ENCODE assay signal across 19 mouse cellular contexts in the genomic region with DNA sequence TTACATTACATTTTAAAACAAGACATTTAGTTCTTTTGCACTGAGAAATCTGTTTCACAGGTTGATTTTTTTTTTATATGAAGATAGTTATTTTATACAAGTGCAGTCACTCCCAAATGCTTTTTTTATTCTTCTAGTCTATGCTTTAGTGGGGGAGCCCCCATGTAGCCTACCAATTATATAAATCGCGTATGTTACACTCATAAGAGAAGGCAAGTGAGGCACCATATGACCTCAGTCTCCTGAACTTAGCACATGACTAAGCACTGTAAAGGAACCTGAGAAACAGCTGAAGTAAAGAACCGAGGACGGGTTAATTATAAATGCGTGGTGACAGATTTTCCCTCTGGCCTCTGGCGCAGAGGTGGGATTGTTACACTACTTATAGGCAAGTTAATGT. TPM values are rescaled to one million over a fixed set of nuclear protein-coding genes. Genes with fewer than 3 reads are reported as not detected.
DNase-seq lines count a peak whose midpoint lies in the region; ATAC-seq and TF ChIP-seq lines count a peak whose summit lies in the region.
"Had no signal": no experiment of that assay in that cellular context is flagged by ENCODE, and none has a peak within 500 bp of the region (broad histone marks: within the 10 kb centered on the region; RNA-seq: fewer than 3 reads in every experiment).

No protein-coding gene starts in this region.

- H3K27ac ChIP-seq in kidney, adult 2 months (ENCODE audit: insufficient read depth, low read depth, low read length): no peak overlapping the region
- H3K27ac ChIP-seq in left cerebral cortex, adult 2 months: peak overlapping the region; percentile 83
- H3K27ac ChIP-seq in intestine, embryonic 15.5 days: no peak overlapping the region
- peak overlapping the region; percentile 65 for H3K27ac ChIP-seq in stomach, postnatal 0 days (replicated peaks)
- no peak overlapping the region for H3K27ac ChIP-seq in lung, postnatal 0 days (ENCODE audit: low read length)
- H3K27ac ChIP-seq: embryonic facial prominence, embryonic 10.5 days; gastrocnemius, adult 2 months; hindbrain, embryonic 14.5 days; limb, embryonic 13.5 days; liver, embryonic 12.5 days had no signal

- no peak overlapping the region for H3K9ac ChIP-seq in intestine, embryonic 15.5 days
- H3K9ac ChIP-seq in stomach, postnatal 0 days (ENCODE audit: low read length): no peak overlapping the region
- H3K9ac ChIP-seq in lung, postnatal 0 days (replicated peaks; ENCODE audit: low read depth): no peak overlapping the region
- H3K9ac ChIP-seq: hindbrain, embryonic 14.5 days; limb, embryonic 13.5 days; liver, embryonic 12.5 days had no signal

- TF ChIP-seq EP300 in stomach, postnatal 0 days (optimal IDR thresholded peaks at IDR 0.05): no peak
- no peak for TF ChIP-seq EP300 in lung, postnatal 0 days (IDR thresholded peaks at IDR 0.05)

- peaks cover 19% of the 10 kb centered on the region for H3K4me1 ChIP-seq in kidney, adult 2 months (ENCODE audit: control insufficient read depth, insufficient read depth, low read length)
- H3K4me1 ChIP-seq in intestine, embryonic 15.5 days (replicated peaks): peaks cover 6% of the 10 kb centered on the region
- H3K4me1 ChIP-seq in stomach, postnatal 0 days (replicated peaks; ENCODE audit: control insufficient read depth, insufficient read depth): no peaks in the 10 kb centered on the region
- no peaks in the 10 kb centered on the region for H3K4me1 ChIP-seq in lung, postnatal 0 days (ENCODE audit: insufficient read depth, low read depth, low read length)
- H3K4me1 ChIP-seq: embryonic facial prominence, embryonic 10.5 days had no signal

- 43% methylated on average over 6 of the region's 6 CpGs for WGBS in kidney, adult 2 months
- 75% methylated on average over 6 of the region's 6 CpGs for WGBS in intestine, embryonic 15.5 days
- 65% methylated on average over 6 of the region's 6 CpGs for WGBS in stomach, postnatal 0 days
- 83% methylated on average over 6 of the region's 6 CpGs for WGBS in lung, postnatal 0 days

- H3K9me3 ChIP-seq in intestine, embryonic 15.5 days: no peaks in the 10 kb centered on the region
- H3K9me3 ChIP-seq in stomach, postnatal 0 days (ENCODE audit: control insufficient read depth, low read length): no peaks in the 10 kb centered on the region
- no peaks in the 10 kb centered on the region for H3K9me3 ChIP-seq in lung, postnatal 0 days (ENCODE audit: low read length)
- H3K9me3 ChIP-seq: embryonic facial prominence, embryonic 10.5 days; limb, embryonic 13.5 days; liver, embryonic 12.5 days had no signal

- H3K4me3 ChIP-seq in kidney, adult 2 months (ENCODE audit: insufficient read depth, low read depth, low read length): no peak overlapping the region
- no peak overlapping the region for H3K4me3 ChIP-seq in left cerebral cortex, adult 2 months
- no peak overlapping the region for H3K4me3 ChIP-seq in intestine, embryonic 15.5 days (replicated peaks)
- H3K4me3 ChIP-seq in stomach, postnatal 0 days (ENCODE audit: low read depth, low read length): no peak overlapping the region
- no peak overlapping the region for H3K4me3 ChIP-seq in lung, postnatal 0 days (ENCODE audit: low read depth, low read length)
- H3K4me3 ChIP-seq: embryonic facial prominence, embryonic 10.5 days; gastrocnemius, adult 2 months; limb, embryonic 13.5 days; liver, embryonic 12.5 days had no signal

- no peaks in the 10 kb centered on the region for H3K27me3 ChIP-seq in kidney, adult 2 months (replicated peaks; ENCODE audit: control insufficient read depth, insufficient read depth, low read length)
- H3K27me3 ChIP-seq in intestine, embryonic 15.5 days (replicated peaks): no peaks in the 10 kb centered on the region
- H3K27me3 ChIP-seq in stomach, postnatal 0 days (ENCODE audit: control insufficient read depth, insufficient read depth, low read length): no peaks in the 10 kb centered on the region
- no peaks in the 10 kb centered on the region for H3K27me3 ChIP-seq in lung, postnatal 0 days (replicated peaks; ENCODE audit: insufficient read depth, low read length)
- H3K27me3 ChIP-seq: limb, embryonic 13.5 days; liver, embryonic 12.5 days had no signal

- no peak for TF ChIP-seq CTCF in kidney, adult 2 months (conservative IDR thresholded peaks at IDR 0.05; ENCODE audit: insufficient read depth, insufficient read length, low read depth, low read length)
- TF ChIP-seq CTCF in left cerebral cortex, adult 2 months (IDR thresholded peaks at IDR 0.05): no peak
- TF ChIP-seq CTCF in stomach, postnatal 0 days (IDR thresholded peaks at IDR 0.05; ENCODE audit: low read depth): no peak
- no peak for TF ChIP-seq CTCF in lung, postnatal 0 days (IDR thresholded peaks at IDR 0.05)

- peak; percentile 18 for DNase-seq in kidney, adult 2 months
- DNase-seq in kidney, postnatal 36 days: no peak
- DNase-seq in left cerebral cortex, adult 2 months (ENCODE audit: extremely low spot score in 1 of 2, low spot score in 2 of 2): no peak
- DNase-seq in left cerebral cortex, adult 11 months (ENCODE audit: low spot score): no peak
- no peak for DNase-seq in stomach, postnatal 0 days (ENCODE audit: low spot score)
- no peak for DNase-seq in cerebellum, adult 11-12 months
- no peak for DNase-seq in lung, postnatal 0 days (ENCODE audit: low spot score)
- DNase-seq: cerebellum, adult 2 months; gastrocnemius, adult 2 months; heart, postnatal 4 days; lung, postnatal 14 days; right cerebral cortex, postnatal 25 days; spleen, adult 18-20 months had no signal

- ATAC-seq in intestine, embryonic 15.5 days: peak; percentile 42; the same call in 1 of the 2 replicates
- peak; percentile 55 for ATAC-seq in stomach, postnatal 0 days (ENCODE audit: low FRiP score, low TSS enrichment)
- ATAC-seq in lung, postnatal 0 days: no peak
- ATAC-seq: liver, embryonic 12.5 days had no signal

- TF ChIP-seq POLR2A in kidney, adult 2 months (IDR thresholded peaks at IDR 0.05; ENCODE audit: low read depth, low read length): no peak

- intact Hi-C loops in left cerebral cortex, adult 2 months (cut with DNase I): loop anchor here (1.0 kb wide), 1 partner anchor 11 kb away; no protein-coding TSS in a partner anchor

- no peak overlapping the region for H3K4me2 ChIP-seq in intestine, embryonic 15.5 days (replicated peaks)
- H3K4me2 ChIP-seq in stomach, postnatal 0 days (replicated peaks; ENCODE audit: low read depth): no peak overlapping the region
- H3K4me2 ChIP-seq in lung, postnatal 0 days (replicated peaks; ENCODE audit: low read depth, low read length): no peak overlapping the region
- H3K4me2 ChIP-seq: hindbrain, embryonic 14.5 days; limb, embryonic 13.5 days; liver, embryonic 12.5 days; midbrain, embryonic 11.5 days had no signal

- H3K36me3 ChIP-seq in kidney, adult 2 months (ENCODE audit: control insufficient read depth, insufficient read depth, low read length): no peaks in the 10 kb centered on the region
- H3K36me3 ChIP-seq in intestine, embryonic 15.5 days: no peaks in the 10 kb centered on the region
- no peaks in the 10 kb centered on the region for H3K36me3 ChIP-seq in stomach, postnatal 0 days (ENCODE audit: control insufficient read depth, insufficient read depth, low read length)
- H3K36me3 ChIP-seq in lung, postnatal 0 days (ENCODE audit: insufficient read depth, low read length): no peaks in the 10 kb centered on the region
- H3K36me3 ChIP-seq: limb, embryonic 13.5 days; liver, embryonic 12.5 days had no signal

RNA-seq across cellular contexts. Expression of gene Plekha5, which starts 43.0 kb away (rescaled TPM):
- polyA plus RNA-seq in kidney, adult 2 months (2012; rRNA removed): 20.1 and 21.4 TPM in 2 replicates
- total RNA-seq in left cerebral cortex, adult 2 months (2021): 100 to 1,000 TPM; 117 to 121 TPM
- 40.8 and 43.2 TPM in 2 replicates for polyA plus RNA-seq in intestine, embryonic 15.5 days (2015; fragmentation: Nextera tagmentation; extraction: Ambion mirVana)
- polyA plus RNA-seq in stomach, postnatal 0 days (2015; fragmentation: Nextera tagmentation; extraction: Ambion mirVana): 23.1 and 24.2 TPM in 2 replicates
- polyA plus RNA-seq in lung, postnatal 0 days (2015; fragmentation: Nextera tagmentation; extraction: Ambion mirVana): 22.1 and 24.1 TPM in 2 replicates

Comparison
In these comparisons a context has a peak if more than half of its experiments do, and no peak if none do; other contexts are left out.
1. H3K27ac ChIP-seq: peak in left cerebral cortex, adult 2 months (single experiment) and stomach, postnatal 0 days (single experiment); none in kidney, adult 2 months (single experiment), intestine, embryonic 15.5 days (single experiment) and lung, postnatal 0 days (single experiment).